Mouse (Mus musculus) kidney, embryonic 16.5 days (tissue): ENCODE measurements around the gene Slc44a4. TPM values are rescaled to one million over a fixed set of nuclear protein-coding genes. Genes with fewer than 3 reads are reported as not detected.

ENCODE experiments used
- polyA plus RNA-seq: library from polyadenylated mRNA; unstranded; fragments of >200 nt; fragmentation: Nextera tagmentation; extraction: Ambion mirVana; gene quantifications from 2 replicates; pipeline ENCODE4 v1.2.1, GENCODE M21; 2015

Slc44a4 gene
- polyA plus RNA-seq, 1 experiment from 2014 or later: 18.9 TPM

Other genes with a start within 250 kb of the Slc44a4 start
- gene Tnxb, start 243.9 kb upstream of the Slc44a4 start, polyA plus RNA-seq: 0.51 and 0.52 TPM in 2 replicates
- 0.78 and 1.5 TPM in 2 replicates for gene C4b, start 170.6 kb upstream of the Slc44a4 start, polyA plus RNA-seq
- 38.4 and 41.9 TPM in 2 replicates for gene Cyp21a1, start 109.9 kb upstream of the Slc44a4 start, polyA plus RNA-seq
- gene Stk19, start 77.5 kb upstream of the Slc44a4 start, polyA plus RNA-seq: 31.7 and 34.7 TPM in 2 replicates
- gene Dxo, start 77.4 kb upstream of the Slc44a4 start, polyA plus RNA-seq: 71.0 and 77.9 TPM in 2 replicates
- gene Skiv2l, start 64.3 kb upstream of the Slc44a4 start, polyA plus RNA-seq: 59.3 and 62.0 TPM in 2 replicates
- gene Nelfe, start 64.1 kb upstream of the Slc44a4 start, polyA plus RNA-seq: 117 and 121 TPM in 2 replicates
- 15.1 and 17.3 TPM in 2 replicates for gene Cfb, start 51.9 kb upstream of the Slc44a4 start, polyA plus RNA-seq
- gene Zbtb12, start 35.0 kb upstream of the Slc44a4 start, polyA plus RNA-seq: 3.5 and 4.3 TPM in 2 replicates
- gene Gm20547, start 32.4 kb upstream of the Slc44a4 start, polyA plus RNA-seq: not detected in 2 replicates
- gene C2, start 16.2 kb upstream of the Slc44a4 start, polyA plus RNA-seq: 4.6 and 5.7 TPM in 2 replicates
- 89.9 and 92.8 TPM in 2 replicates for gene Ehmt2, start 16.0 kb upstream of the Slc44a4 start, polyA plus RNA-seq
- gene Neu1, start 16.8 kb downstream of the Slc44a4 start, polyA plus RNA-seq: 50.0 and 54.1 TPM in 2 replicates
- gene Hspa1b, start 44.8 kb downstream of the Slc44a4 start, polyA plus RNA-seq: 0.76 and 0.80 TPM in 2 replicates
- gene Gm20481, start 55.4 kb downstream of the Slc44a4 start, polyA plus RNA-seq: not detected in 2 replicates
- 11.2 and 13.4 TPM in 2 replicates for gene Hspa1a, start 57.7 kb downstream of the Slc44a4 start, polyA plus RNA-seq
- gene Hspa1l, start 58.2 kb downstream of the Slc44a4 start, polyA plus RNA-seq: 1.0 and 1.3 TPM in 2 replicates
- gene Lsm2, start 67.4 kb downstream of the Slc44a4 start, polyA plus RNA-seq: 206 and 230 TPM in 2 replicates
- gene Vars, start 86.5 kb downstream of the Slc44a4 start, polyA plus RNA-seq: 132 and 137 TPM in 2 replicates
- gene Vwa7, start 102.1 kb downstream of the Slc44a4 start, polyA plus RNA-seq: 0.21 and 0.31 TPM in 2 replicates
- 5.7 and 7.1 TPM in 2 replicates for gene Sapcd1, start 113.5 kb downstream of the Slc44a4 start, polyA plus RNA-seq
- gene Msh5, start 132.3 kb downstream of the Slc44a4 start, polyA plus RNA-seq: 4.5 and 6.9 TPM in 2 replicates
- 341 and 345 TPM in 2 replicates for gene Clic1, start 135.5 kb downstream of the Slc44a4 start, polyA plus RNA-seq
- 375 and 376 TPM in 2 replicates for gene Ddah2, start 144.6 kb downstream of the Slc44a4 start, polyA plus RNA-seq
- not detected in 2 replicates for gene Ly6g6c, start 150.9 kb downstream of the Slc44a4 start, polyA plus RNA-seq
- 0.49 and 0.52 TPM in 2 replicates for gene Mpig6b, start 151.7 kb downstream of the Slc44a4 start, polyA plus RNA-seq
- gene Ly6g6e, start 162.4 kb downstream of the Slc44a4 start, polyA plus RNA-seq: 1.1 and 2.0 TPM in 2 replicates
- gene Ly6g6d, start 163.6 kb downstream of the Slc44a4 start, polyA plus RNA-seq: 4.4 and 4.6 TPM in 2 replicates
- 0.26 TPM in 1 of 2 replicates, not detected in the other for gene Ly6g6f, start 171.1 kb downstream of the Slc44a4 start, polyA plus RNA-seq
- gene Abhd16a, start 174.8 kb downstream of the Slc44a4 start, polyA plus RNA-seq: 115 and 118 TPM in 2 replicates
- not detected in 2 replicates for gene Ly6g5c, start 193.8 kb downstream of the Slc44a4 start, polyA plus RNA-seq
- gene Ly6g5b, start 201.0 kb downstream of the Slc44a4 start, polyA plus RNA-seq: 0.89 and 1.5 TPM in 2 replicates
- gene Gpank1, start 207.0 kb downstream of the Slc44a4 start, polyA plus RNA-seq: 22.3 and 23.7 TPM in 2 replicates
- 293 and 308 TPM in 2 replicates for gene Csnk2b, start 207.6 kb downstream of the Slc44a4 start, polyA plus RNA-seq
- gene D17H6S53E, start 211.9 kb downstream of the Slc44a4 start, polyA plus RNA-seq: 8.5 and 12.0 TPM in 2 replicates
- 22.2 and 27.5 TPM in 2 replicates for gene Apom, start 217.6 kb downstream of the Slc44a4 start, polyA plus RNA-seq
- gene Bag6, start 220.7 kb downstream of the Slc44a4 start, polyA plus RNA-seq: 56.4 TPM in 2 replicates